ENCODE assay signal across 8 mouse cellular contexts in the genomic region with DNA sequence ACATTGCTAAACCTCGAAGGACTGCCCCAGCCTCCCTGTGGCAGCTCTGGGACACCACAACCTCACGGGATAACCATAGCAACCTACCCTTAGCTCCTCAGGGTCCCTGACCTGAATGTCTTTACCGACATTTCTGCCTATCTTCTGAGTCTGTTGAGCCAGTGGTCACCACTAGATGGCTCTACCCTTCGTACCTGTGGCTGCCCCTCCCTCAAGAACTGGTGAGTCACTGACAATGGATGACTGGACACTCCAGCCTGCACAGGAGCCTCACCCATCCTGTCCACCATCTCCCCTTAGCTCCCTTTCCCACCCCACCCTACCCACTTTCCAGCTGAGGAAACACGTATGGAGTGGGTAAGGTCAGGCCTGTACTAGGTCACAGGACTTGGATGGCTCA. TPM values are rescaled to one million over a fixed set of nuclear protein-coding genes. Genes with fewer than 3 reads are reported as not detected.
A peak's percentile ranks its signal among the peaks of the same experiment; 100 is the strongest.
DNase-seq lines count a peak whose midpoint lies in the region; ATAC-seq and TF ChIP-seq lines count a peak whose summit lies in the region.

No protein-coding gene starts in this region.

- peaks cover 5% of the 10 kb centered on the region for H3K4me1 ChIP-seq in E14TG2a.4 (replicated peaks; ENCODE audit: low read depth, low read length)
- H3K4me1 ChIP-seq in hindbrain, embryonic 11.5 days (replicated peaks; ENCODE audit: control insufficient read depth, insufficient read depth, low read length): no peaks in the 10 kb centered on the region

- peak; percentile 38 to 49 for DNase-seq in cerebellum, postnatal 14 days
- DNase-seq in cerebellum, adult 9-11 months: no peak
- no peak for DNase-seq in left cerebral cortex, adult 2 months (ENCODE audit: extremely low spot score in 1 of 2, low spot score in 2 of 2)
- no peak for DNase-seq in left cerebral cortex, adult 9 months (ENCODE audit: low spot score in 2 of 2)
- peak; percentile 30 for DNase-seq in hindbrain, embryonic 11.5 days (ENCODE audit: low spot score)
- DNase-seq in left cerebral cortex, postnatal 25 days (ENCODE audit: low spot score in 2 of 2): no peak
- DNase-seq in right cerebral cortex, adult 2 months (ENCODE audit: low spot score in 2 of 2): no peak

- H3K9ac ChIP-seq in hindbrain, embryonic 11.5 days (ENCODE audit: low read depth, low read length): no peak overlapping the region

- TF ChIP-seq CTCF in left cerebral cortex, adult 2 months (IDR thresholded peaks at IDR 0.05): peak; percentile 60
- peak; percentile 45 for TF ChIP-seq CTCF in E14TG2a.4 (conservative IDR thresholded peaks at IDR 0.05; ENCODE audit: low read length)

- intact Hi-C loops in left cerebral cortex, adult 2 months (cut with DNase I): no loop called here
- intact Hi-C loops in left cerebral cortex, postnatal 25 days (cut with DNase I): no loop called here

- H3K36me3 ChIP-seq in E14TG2a.4 (ENCODE audit: insufficient read depth, low read length): no peaks in the 10 kb centered on the region
- no peaks in the 10 kb centered on the region for H3K36me3 ChIP-seq in hindbrain, embryonic 11.5 days (ENCODE audit: control insufficient read depth, insufficient read depth, low read length)

- WGBS in hindbrain, embryonic 11.5 days: 25% methylated on average over 5 of the region's 5 CpGs

- peaks cover 97% of the 10 kb centered on the region for H3K27me3 ChIP-seq in E14TG2a.4 (ENCODE audit: insufficient read depth, low read length)
- H3K27me3 ChIP-seq in hindbrain, embryonic 11.5 days (ENCODE audit: control insufficient read depth, insufficient read depth, low read length): no peaks in the 10 kb centered on the region

- no peak overlapping the region for H3K4me2 ChIP-seq in hindbrain, embryonic 11.5 days (replicated peaks; ENCODE audit: low read depth, low read length)

- no peaks in the 10 kb centered on the region for H3K9me3 ChIP-seq in E14TG2a.4 (ENCODE audit: low read length)
- no peaks in the 10 kb centered on the region for H3K9me3 ChIP-seq in hindbrain, embryonic 11.5 days (ENCODE audit: control insufficient read depth, low read length)

- ATAC-seq in hindbrain, embryonic 11.5 days (ENCODE audit: low FRiP score): no peak

- no peak overlapping the region for H3K4me3 ChIP-seq in left cerebral cortex, adult 2 months
- H3K4me3 ChIP-seq in E14TG2a.4 (replicated peaks; ENCODE audit: low read length): no peak overlapping the region
- H3K4me3 ChIP-seq in hindbrain, embryonic 11.5 days (ENCODE audit: low read depth, low read length): no peak overlapping the region

- H3K27ac ChIP-seq in left cerebral cortex, adult 2 months: no peak overlapping the region
- H3K27ac ChIP-seq in hindbrain, embryonic 11.5 days (ENCODE audit: low read depth, low read length): no peak overlapping the region

RNA-seq across cellular contexts. Expression of a gene that starts 23.5 kb away (rescaled TPM):
- total RNA-seq in left cerebral cortex, adult 2 months (2021): 100 to 1,000 TPM; 148 to 157 TPM
- polyA plus RNA-seq in hindbrain, embryonic 11.5 days (2014; fragmentation: Nextera tagmentation; extraction: Ambion mirVana): 13.0 and 16.1 TPM in 2 replicates
- 100 to 1,000 TPM; 146 to 149 TPM for total RNA-seq in left cerebral cortex, postnatal 25 days (2021)

Comparison
In these comparisons a context has a peak if more than half of its experiments do, and no peak if none do; other contexts are left out.
1. DNase-seq: peak in cerebellum, postnatal 14 days (2 of 2) and hindbrain, embryonic 11.5 days (single experiment); none in cerebellum, adult 9-11 months (single experiment), left cerebral cortex, adult 2 months (0 of 2), left cerebral cortex, adult 9 months (0 of 2), left cerebral cortex, postnatal 25 days (0 of 2) and right cerebral cortex, adult 2 months (0 of 2).